Mouse (Mus musculus) midbrain, postnatal 0 days (tissue): ENCODE data around the gene Ndufs3. TPM values are rescaled to one million over a fixed set of nuclear protein-coding genes. Genes with fewer than 3 reads are reported as not detected.
A peak's percentile ranks its signal among the peaks of the same experiment; 100 is the strongest.

ENCODE experiments used
- ATAC-seq: fragments of 200-750 bp; cut with Nextera tagmentation; 2 replicates; pipeline ENCODE4 v1.8.0; 2017; ENCODE audit warnings: moderate number of reproducible peaks, mild to moderate bottlenecking, moderate TSS enrichment, moderate library complexity; ENCODE audit not compliant: low FRiP score
- DNase-seq: peaks from one replicate; pipeline ENCODE4 v3.0.0-alpha.2; 2015; ENCODE audit warnings: low spot score
- H3K27ac ChIP-seq: fragments of 300-500 bp; sonication (generic); 2 replicates; pipeline ENCODE4 v1.5.1; 2014; ENCODE audit warnings: low read depth, mild to moderate bottlenecking, low read length, mixed read lengths
- H3K27me3 ChIP-seq: fragments of 300-500 bp; sonication (generic); 2 replicates; pipeline ENCODE4 v1.6.1; 2014; ENCODE audit warnings: low read length, control low read depth, mixed read lengths; ENCODE audit not compliant: insufficient read depth
- H3K36me3 ChIP-seq: fragments of 300-500 bp; sonication (generic); 2 replicates; pipeline ENCODE4 v1.6.1; 2014; ENCODE audit warnings: low read length, control low read depth, mixed read lengths; ENCODE audit not compliant: insufficient read depth
- H3K4me1 ChIP-seq: fragments of 300-500 bp; sonication (generic); 2 replicates; pipeline ENCODE4 v1.6.1; 2014; ENCODE audit warnings: mild to moderate bottlenecking, control low read depth, antibody characterized with exemption, low read length, mixed read lengths; ENCODE audit not compliant: insufficient read depth
- H3K4me2 ChIP-seq: fragments of 300-500 bp; sonication (generic); 2 replicates; pipeline ENCODE4 v1.6.1; 2014; ENCODE audit warnings: low read depth, mild to moderate bottlenecking, low read length, mixed read lengths; ENCODE audit not compliant: poor library complexity, severe bottlenecking
- H3K4me3 ChIP-seq: fragments of 300-500 bp; sonication (generic); 2 replicates; pipeline ENCODE4 v1.5.1; 2014; ENCODE audit warnings: low read depth, mild to moderate bottlenecking, low read length, moderate library complexity
- H3K9ac ChIP-seq: fragments of 300-500 bp; sonication (generic); replicated peaks from 2 replicates; pipeline ENCODE4 v1.6.1; 2014; ENCODE audit warnings: mild to moderate bottlenecking, low read length, moderate library complexity, mixed read lengths; ENCODE audit not compliant: poor library complexity, severe bottlenecking
- H3K9me3 ChIP-seq: fragments of 300-500 bp; sonication (generic); 2 replicates; pipeline ENCODE4 v1.6.1; 2016; ENCODE audit warnings: low read length, control low read depth
- CTCF ChIP-seq: IDR thresholded peaks from 2 replicates; pipeline ENCODE4 v1.5.1; 2016; ENCODE audit warnings: antibody characterized with exemption, mild to moderate bottlenecking
- WGBS: fragments of 180-500 bp; shearing (Covaris S2); extraction: QIAGEN DNeasy Blood & Tissue Kit; methylation state at CpG from one replicate; pipeline ENCODE4 v1.1.7; 2014; 5-methylcytosine and 5-hydroxymethylcytosine counted together
- polyA plus RNA-seq: library from polyadenylated mRNA; unstranded; fragments of >200 nt; fragmentation: Nextera tagmentation; extraction: Ambion mirVana; gene quantifications from 2 replicates; pipeline ENCODE4 v1.2.1, GENCODE M21; 2015
- total RNA-seq: library from RNA; depleted of rRNA; stranded (reverse); fragments of >200 nt; gene quantifications from 2 replicates; pipeline ENCODE4 v1.2.3, GENCODE M21; 2014; rRNA removed

Ndufs3 gene
- total RNA-seq, result 158 and 196 TPM in 2 replicates
- 251 and 258 TPM in 2 replicates for polyA plus RNA-seq

GRCm38 (mm10) chr2:90904076-90904855 is at the start of gene Ndufs3, which contains the start of gene Kbtbd4:
TSS of gene Ndufs3 (minus strand) at chr2:90904827.
TSS of gene Kbtbd4 (plus strand) at chr2:90904740.
- peak within 1 kb of the TSS; percentile 96 for H3K27ac ChIP-seq
- 0 out of 2 replicates have a peak, but pooled peaks cover 2% of the 10 kb centered on the region for H3K4me1 ChIP-seq
- peak within 1 kb of the TSS; percentile 91 for H3K4me3 ChIP-seq
- 0% methylated on average over 43 of the region's 43 CpGs for WGBS
- no peaks in the 10 kb centered on the region for H3K9me3 ChIP-seq
- peaks cover 18% of the 10 kb centered on the region for H3K36me3 ChIP-seq
- DNase-seq (peak; percentile 93), ATAC-seq (peak; percentile 95)
- H3K27me3 ChIP-seq, result no peaks in the 10 kb centered on the region
- TF ChIP-seq CTCF, result no peak
- peak within 1 kb of the TSS; percentile 68 for H3K4me2 ChIP-seq
- H3K9ac ChIP-seq, result peak within 1 kb of the TSS; percentile 97

GRCm38 (mm10) chr2:90953461-90953860 is 48.8 kb upstream of the Ndufs3 start:
- no peak overlapping the region for H3K4me3 ChIP-seq
- no peak overlapping the region for H3K4me2 ChIP-seq
- no peaks in the 10 kb centered on the region for H3K36me3 ChIP-seq
- H3K27ac ChIP-seq, result no peak overlapping the region
- WGBS, result 65% methylated on average over 3 of the region's 3 CpGs
- H3K9ac ChIP-seq, result no peak overlapping the region
- no peaks in the 10 kb centered on the region for H3K27me3 ChIP-seq
- ATAC-seq (no peak), DNase-seq (no peak)
- TF ChIP-seq CTCF, result no peak
- H3K4me1 ChIP-seq, result peaks cover 13% of the 10 kb centered on the region; the same call in 1 of the 2 replicates
- H3K9me3 ChIP-seq, result no peaks in the 10 kb centered on the region

GRCm38 (mm10) chr2:90950582-90951194 is 46.1 kb upstream of the Ndufs3 start:
- Histone ChIP-seq H3K4me1 (0 out of 2 replicates have a peak, but pooled peaks cover 5% of the 10 kb centered on the region), H3K36me3 (no peaks in the 10 kb centered on the region), H3K9ac (no peak overlapping the region), H3K27me3 (no peaks in the 10 kb centered on the region), H3K9me3 (no peaks in the 10 kb centered on the region), H3K4me2 (no peak overlapping the region), H3K27ac (no peak overlapping the region), H3K4me3 (no peak overlapping the region)
- DNase-seq, result no peak
- no peak for ATAC-seq
- no peak for TF ChIP-seq CTCF

GRCm38 (mm10) chr2:90950149-90950548 is 45.5 kb upstream of the Ndufs3 start:
- DNase-seq, result no peak
- no peaks in the 10 kb centered on the region for H3K36me3 ChIP-seq
- no peaks in the 10 kb centered on the region for H3K9me3 ChIP-seq
- H3K4me3 ChIP-seq, result no peak overlapping the region
- no peak for TF ChIP-seq CTCF
- no peaks in the 10 kb centered on the region for H3K27me3 ChIP-seq
- H3K4me1 ChIP-seq, result 0 out of 2 replicates have a peak, but pooled peaks cover 2% of the 10 kb centered on the region
- no peak for ATAC-seq
- H3K27ac ChIP-seq, result no peak overlapping the region
- H3K9ac ChIP-seq, result no peak overlapping the region
- H3K4me2 ChIP-seq, result no peak overlapping the region
- 80% methylated on average over 5 of the region's 5 CpGs for WGBS

GRCm38 (mm10) chr2:90941744-90942143 is 37.1 kb upstream of the Ndufs3 start:
- H3K27me3 ChIP-seq, result no peaks in the 10 kb centered on the region
- peak overlapping the region; percentile 73 for H3K4me3 ChIP-seq
- H3K27ac ChIP-seq, result no peak overlapping the region
- ATAC-seq, result no peak
- peaks cover 13% of the 10 kb centered on the region for H3K4me1 ChIP-seq
- no peaks in the 10 kb centered on the region for H3K9me3 ChIP-seq
- H3K9ac ChIP-seq, result 0 out of 2 replicates have a peak overlapping the region, but pooled peaks have one; percentile 89
- no peaks in the 10 kb centered on the region for H3K36me3 ChIP-seq
- DNase-seq, result no peak
- 42% methylated on average over 2 of the region's 2 CpGs for WGBS
- TF ChIP-seq CTCF, result no peak
- peak overlapping the region; percentile 65 for H3K4me2 ChIP-seq
